Mouse (Mus musculus) kidney, postnatal 14 days (tissue): ENCODE results near the gene Rfx8.
A peak's percentile ranks its signal among the peaks of the same experiment; 100 is the strongest.
"Not testable (repeated sequence)": the region's sequence is repeated elsewhere in the genome, so short reads cannot be mapped to it uniquely, and the experiment has no call there.

Experiments
- DNase-seq: peaks from one replicate; pipeline ENCODE4 v3.0.0; 2022; ENCODE audit warnings: mixed read lengths

The Rfx8 gene

DNA sequence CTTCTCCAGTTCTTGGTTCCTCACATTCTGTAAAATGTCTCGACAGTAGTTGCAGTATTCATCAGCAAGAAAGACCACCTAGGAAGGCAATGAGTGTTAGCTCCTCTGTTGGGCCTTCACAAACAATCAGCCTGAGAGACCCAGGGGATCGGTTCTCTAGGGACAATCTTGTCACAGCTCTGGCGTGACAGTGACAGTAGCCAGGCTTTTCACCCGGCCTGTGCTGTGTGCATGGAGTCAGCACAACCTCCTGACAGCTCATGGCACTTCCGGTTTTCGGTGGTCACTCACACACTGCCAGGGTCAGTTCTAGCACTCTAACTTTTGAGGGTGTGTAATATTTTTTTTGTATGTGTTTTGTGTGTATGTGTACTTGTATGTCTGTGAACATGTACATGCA, 32.2 kb downstream of the Rfx8 start:
- no peak for DNase-seq

DNA sequence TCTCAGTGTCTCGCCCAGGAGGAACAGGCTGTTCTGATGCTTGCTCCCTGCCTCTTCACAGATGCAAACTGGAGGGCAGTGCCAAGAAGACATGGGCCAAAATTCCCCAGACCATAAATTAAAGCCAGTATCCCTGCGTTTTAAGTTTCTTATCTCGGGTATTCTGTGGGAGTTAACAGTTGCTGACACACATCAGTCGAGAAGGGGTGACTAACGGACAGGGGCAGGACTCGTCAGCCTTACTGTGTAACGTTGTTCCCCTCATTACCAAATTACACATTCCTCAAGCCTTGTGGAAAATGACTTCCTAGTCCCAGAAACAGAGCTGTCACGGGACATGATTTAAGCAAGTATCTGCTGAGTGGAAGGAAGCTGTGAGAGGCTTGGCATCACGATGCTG, 33.5 kb downstream of the Rfx8 start:
- DNase-seq = no peak

DNA sequence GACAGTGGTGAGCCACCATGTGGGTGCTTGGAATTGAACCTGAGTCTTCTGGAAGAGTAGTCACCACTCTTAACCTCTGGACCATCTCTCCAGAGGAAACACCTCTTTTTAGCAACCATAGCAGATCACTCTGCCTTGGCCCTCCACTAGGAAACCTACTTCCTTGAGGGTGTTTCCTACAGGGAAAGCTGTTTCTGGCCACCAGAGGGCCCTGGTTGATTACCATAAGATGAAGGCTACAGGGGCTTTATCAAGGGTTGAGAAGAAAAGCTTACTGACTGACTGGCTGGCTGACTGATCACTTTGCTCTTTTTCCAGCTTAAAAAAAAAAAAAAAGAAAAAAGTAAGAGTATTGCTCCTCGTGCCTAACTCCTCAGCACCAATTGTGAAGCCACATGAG, 35.0 kb downstream of the Rfx8 start:
- peak; percentile 88 for DNase-seq

DNA sequence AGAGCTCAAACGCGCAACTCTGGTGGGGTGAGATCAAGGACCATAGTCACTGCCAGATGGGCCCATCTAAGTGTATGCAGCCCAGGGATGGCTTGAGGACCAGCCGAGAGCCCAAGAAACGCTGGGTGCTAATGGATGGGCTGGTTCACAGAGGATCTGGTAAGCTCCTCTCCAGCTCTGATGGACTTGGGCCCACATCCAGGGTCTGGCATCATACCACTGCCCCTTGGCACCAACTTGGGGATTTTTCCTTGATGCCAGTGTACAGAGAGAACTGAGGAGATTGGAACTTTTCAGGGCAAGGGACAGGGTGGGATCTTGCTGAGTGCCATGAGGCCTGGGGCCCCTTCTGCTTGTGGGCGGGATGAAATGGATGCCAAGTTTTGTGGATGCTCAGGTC, 39.2 kb downstream of the Rfx8 start:
- no peak for DNase-seq

DNA sequence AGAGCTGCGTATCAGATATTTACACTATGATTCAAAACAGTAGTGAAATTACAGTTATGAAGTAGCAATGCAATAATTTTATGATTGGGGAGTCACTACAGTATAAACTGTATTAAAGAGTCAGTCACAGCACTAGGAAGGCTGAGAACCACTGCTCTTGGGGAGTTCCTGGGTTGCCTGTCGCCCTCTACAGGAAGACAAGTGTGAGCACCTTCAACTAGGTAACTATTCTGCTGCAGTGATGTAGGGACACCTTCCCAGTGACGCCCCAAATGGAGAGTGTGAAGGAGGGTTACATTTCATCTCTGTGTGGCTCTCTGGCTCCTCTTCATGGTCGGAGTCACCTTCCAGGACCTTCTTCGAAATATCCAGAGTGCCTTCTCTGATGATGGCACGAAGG, 40.3 kb downstream of the Rfx8 start:
- DNase-seq = no peak

DNA sequence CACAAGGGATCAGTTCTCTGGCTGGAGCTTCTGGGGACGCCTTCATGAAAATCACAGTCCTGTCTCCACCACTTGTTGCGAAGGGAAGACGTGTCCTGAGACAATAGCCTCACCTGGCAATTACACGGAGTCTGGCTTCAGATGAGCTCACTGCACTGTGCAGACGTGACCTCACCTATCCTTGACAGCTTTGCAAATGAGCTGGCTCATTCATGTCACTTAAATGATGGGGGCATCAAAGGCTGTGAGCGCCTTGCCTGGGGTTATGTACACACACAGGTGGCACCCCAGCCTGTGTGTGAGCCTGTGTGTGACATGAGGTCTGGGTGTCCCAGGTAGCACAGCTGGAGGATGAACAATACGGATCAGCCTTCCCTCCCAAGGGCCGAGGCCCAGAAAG, 41.9 kb downstream of the Rfx8 start:
- no peak for DNase-seq

DNA sequence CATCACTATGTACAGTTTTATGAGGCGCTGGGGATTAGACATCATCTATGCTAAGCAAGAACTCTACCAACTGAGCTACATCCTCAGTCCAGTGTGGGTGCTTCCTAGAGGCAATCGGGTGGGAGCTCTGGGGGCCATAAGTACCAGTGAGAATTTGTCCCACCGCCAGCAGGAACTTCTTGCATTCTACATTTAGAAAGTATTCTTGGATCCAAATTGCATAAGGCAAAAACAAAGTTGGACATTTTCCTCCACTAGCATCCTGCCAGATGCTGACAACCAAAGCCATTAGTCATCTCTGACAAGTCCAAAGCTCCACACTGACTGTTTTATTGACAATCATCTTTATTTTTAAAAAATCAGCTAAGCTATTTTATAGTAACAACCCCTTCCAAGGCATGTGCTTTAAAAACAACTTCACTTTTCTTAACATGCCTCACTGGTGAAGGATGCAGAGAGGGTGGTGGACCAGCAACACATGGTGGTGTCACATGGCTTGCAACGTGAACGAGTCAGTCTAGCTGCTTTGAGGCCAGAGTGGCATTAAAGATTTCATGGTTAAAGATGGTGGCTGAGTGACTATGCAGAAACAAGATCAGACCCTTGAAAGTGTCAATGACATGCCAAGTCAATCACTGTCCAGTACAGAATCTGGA, 44.4 kb downstream of the Rfx8 start:
- no peak for DNase-seq

DNA sequence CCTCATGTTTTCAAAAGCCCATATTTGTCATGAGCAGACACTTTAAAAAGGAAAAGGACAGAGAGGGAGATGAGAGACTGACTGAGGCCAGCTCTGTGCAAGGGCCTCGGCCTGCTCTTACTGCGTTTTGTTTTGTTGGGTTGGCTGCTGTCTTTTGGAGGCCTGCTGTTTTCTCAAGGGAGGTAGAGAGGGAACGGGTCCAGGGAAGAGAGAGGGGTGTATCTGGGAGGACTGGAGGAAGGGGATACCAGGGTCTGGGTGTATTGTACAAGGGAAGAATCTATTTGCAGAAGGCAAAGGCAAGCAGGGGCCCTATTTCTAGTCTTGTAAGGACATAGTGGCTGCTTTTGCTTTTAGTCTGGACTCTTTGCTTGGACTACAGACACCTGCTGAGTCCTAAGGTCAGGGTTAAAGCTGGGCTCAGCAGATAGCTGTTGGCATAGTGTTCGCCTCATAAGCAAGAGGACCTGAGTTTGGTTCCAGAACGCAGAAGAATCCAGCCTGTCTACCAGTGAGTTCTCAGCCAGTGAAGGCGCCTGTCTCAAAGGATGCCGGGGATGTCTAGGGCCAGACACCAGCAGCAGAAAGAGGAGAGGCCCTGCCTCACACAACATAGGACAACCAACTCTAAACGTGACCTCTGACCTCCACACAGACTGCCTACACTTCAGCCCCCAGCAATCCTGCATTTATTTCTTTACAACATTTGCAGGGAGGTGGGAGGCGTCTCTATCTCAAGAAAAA, 48.3 kb downstream of the Rfx8 start:
- DNase-seq = no peak

DNA sequence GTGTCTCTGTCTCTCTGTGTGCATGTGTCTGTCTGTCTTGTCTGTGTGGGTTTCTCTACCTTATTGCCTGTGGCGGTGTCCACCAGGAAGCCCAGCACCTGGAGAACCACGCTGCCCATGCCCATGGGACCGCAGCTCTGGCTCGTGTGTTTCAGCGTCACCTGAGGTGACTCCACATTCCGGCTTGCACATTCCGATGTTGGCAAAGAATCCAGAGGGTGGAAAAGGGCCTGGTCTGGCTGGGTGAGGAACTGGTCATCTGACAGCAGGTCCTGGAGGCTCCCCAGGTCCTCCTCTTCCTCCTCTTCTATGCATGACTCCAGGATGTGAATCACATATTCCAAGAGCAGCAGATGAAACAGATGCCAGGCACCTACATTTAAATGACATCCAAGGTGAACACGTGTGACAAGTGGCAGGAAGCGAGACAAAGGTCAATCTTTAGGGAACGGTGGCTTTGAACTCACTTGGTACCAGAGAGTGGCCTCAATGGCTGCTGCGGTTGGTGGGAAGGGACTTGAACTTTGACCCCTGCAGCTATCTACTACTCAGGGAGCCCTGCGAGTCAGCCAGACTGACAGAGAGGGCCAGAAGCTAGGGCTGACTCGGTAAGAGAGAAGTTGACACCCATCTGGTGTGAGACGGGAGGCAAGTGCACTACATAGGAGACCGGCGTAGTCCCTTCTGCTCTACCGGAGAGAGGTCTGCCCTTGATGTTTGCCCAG, 50.4 kb downstream of the Rfx8 start:
- no peak for DNase-seq

DNA sequence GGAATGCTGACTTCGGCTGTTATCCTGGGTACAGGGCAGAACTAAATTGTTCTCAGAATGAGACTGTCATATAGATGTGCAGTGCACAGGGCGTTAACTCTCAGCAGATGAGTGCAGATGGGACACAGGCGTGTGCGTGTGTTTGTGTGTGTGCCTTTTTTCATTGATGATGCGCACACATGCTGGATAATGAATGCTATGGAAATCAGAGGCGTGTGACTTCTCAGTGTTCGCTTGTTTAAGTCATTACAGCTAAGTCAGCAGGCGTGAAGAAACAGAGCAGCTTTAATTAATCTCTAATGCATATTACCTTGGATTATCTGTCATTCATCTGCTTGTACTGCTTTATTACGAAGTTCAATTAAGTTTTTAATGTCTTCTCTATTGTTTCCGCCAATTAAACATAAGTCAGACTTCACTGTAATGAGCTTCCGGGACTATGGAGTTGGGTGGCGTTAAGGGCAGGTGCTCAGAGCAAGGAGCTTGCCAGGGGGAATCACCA, 54.0 kb downstream of the Rfx8 start:
- no peak for DNase-seq

DNA sequence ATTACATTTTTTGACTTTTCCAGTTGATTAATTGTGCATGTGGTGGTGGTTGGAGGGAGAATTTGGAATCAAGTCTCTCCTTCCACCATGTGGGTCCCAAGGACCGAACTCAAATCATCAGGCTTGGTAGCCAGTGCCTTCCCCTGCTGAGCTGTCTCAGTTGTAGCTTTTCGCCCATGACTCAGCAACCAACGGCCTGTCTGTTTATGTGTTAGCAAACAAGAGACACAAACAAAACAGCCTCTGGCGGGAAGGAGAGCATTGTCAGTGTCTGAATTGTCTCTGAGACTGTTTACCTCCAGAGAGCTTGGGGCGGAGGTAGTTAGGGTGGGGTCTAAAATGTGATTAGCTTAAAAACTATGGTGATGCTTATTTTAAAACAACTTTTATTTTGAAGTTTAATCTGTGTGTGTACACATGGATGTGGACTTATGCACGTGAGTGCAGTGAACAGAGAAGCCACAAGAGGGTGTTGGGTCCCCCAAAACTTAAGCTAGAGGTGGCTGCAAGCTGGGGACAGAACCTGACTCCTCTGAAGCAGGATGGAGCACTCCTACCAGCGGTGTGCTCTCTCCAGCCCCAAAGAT, 56.7 kb downstream of the Rfx8 start:
- no peak for DNase-seq

DNA sequence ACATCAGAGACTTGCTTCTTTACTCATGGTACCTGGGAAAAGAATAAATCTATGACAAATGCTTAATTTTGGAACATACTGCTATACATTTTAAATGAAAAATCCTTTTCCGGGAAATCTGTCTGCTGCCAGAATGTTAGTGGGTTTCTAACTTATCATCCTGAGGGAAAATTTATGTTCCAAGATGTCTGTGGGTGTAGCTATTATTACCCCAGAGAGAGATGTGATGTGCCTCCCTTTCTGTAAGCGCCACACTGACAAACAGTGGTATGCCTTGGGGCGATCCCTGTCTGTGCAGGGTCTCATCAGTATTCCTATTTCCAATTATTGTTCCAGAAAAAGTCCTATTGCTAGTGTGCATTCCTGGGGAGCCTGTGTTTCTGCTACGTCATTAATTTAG, 57.7 kb downstream of the Rfx8 start:
- DNase-seq = no peak

DNA sequence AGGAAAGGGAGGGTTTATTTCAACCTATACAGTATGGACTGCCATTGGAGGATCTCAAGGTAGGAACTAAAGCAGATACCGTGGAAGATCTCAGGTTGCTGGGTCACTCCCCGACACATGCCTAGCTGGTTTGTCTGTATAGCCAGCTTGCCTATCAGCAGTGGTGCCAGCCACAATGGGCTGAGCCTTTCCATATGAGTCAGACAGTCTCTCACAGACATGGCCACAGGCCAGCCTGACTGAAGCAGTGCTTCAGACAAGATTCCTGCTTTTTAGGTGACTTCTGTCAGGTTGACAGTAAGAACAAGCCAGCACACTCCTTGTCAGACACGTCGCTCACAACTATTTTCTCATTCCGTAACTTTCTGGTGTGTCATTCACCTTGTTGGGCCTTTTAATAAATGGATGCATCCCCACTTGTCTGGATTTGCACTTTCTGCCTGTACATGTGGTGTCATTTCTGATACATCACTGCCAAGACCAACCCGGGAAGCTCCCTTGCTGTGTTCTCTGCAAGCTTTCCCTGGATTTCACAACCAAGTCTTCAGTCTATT, 63.7 kb downstream of the Rfx8 start:
- no peak for DNase-seq

DNA sequence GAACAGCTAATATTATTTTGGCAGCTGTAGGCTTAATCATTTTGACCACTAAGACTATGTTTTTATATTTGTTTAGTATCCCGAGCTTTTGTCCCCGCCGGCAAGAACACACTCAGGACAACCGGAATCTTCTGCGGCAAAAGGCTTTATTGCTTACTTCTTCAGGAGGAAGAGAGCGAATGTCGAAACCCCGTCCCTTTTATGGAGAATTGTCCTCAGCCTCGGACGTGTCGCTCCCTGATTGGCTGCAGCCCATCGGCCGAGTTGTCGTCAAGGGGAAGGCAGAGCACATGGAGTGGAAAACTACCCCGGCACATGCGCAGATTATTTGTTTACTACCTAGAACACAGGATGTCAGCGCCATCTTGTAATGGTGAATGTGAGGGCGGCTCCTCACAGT, 65.9 kb downstream of the Rfx8 start:
- not testable (repeated sequence) for DNase-seq

DNA sequence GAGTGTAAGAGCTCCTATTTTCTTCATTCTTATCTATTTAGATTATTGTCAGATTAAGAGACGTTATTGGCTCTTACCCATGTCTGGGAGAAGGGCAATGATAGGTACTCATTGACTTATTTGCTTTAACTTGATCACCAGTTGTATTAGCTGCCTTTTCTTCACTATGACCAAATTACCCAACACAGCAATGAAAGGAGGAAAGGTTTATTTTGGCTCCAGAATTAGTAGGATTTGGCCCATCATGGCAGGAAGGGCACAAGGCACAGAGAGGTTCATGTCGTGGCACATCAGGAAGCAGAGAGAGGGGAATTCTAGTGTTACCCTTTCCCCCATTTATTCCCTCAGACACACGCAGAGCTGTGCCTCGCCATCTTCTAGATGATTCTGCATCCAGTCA, 67.8 kb downstream of the Rfx8 start:
- no peak for DNase-seq

DNA sequence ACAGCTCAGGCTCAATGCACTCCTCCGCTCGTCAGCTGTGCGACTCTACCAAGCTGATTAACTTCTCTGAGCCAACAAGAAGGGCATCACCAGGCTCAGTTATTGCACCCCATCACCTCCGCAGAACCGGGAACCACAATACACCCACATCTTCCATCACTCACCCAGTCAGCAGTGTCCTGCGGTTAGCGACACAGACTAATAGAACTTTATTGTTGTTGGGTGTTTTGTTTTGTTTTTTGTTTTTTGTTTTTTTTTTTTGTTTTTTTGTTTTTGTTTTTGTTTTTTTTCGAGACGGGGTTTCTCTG, 69.6 kb downstream of the Rfx8 start, which contains the start of gene Creg2:
Creg2 (minus strand) TSS at position 234 of the 308 bp plus-strand sequence.
- DNase-seq = no peak

DNA sequence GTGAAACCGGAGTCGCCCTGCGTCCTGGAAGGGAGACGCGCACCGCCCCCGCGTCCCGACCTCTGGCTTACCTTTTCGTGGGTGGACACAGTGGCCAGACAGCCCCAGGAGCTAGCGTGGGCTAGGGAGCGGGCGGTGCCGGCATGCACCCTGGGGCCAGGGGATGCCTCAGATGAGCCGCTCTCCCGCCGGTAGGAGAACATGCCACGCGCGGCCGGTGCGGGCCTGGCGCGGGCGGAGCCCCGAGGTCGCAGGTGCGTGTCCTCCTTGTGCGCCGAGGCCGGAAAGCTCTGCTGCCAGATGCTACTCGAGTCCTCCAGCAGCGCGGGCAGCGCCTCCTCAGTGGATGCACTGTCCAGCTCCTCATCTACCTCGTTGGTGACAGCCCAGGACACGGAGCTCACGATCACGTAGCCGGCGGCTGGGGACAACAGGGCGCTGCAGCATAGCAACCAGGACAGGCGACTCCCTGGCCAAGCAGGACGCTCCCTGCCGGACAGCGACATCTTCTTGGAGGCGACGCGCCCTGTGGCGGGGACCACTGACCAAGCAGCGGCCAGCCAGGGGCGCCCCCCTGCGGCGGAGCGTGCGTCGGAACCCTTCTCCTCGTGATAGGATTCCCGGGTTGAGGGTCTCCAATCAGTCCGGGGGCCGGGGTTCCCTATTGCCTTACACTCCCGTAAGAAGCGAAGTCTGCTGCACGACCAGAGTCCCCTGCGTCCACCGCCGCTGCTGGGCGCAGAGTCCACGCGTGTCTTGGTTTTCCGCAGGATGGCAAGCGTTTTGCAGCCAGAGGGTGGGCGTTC, 70.2 kb downstream of the Rfx8 start:
- DNase-seq = peak; percentile 57

DNA sequence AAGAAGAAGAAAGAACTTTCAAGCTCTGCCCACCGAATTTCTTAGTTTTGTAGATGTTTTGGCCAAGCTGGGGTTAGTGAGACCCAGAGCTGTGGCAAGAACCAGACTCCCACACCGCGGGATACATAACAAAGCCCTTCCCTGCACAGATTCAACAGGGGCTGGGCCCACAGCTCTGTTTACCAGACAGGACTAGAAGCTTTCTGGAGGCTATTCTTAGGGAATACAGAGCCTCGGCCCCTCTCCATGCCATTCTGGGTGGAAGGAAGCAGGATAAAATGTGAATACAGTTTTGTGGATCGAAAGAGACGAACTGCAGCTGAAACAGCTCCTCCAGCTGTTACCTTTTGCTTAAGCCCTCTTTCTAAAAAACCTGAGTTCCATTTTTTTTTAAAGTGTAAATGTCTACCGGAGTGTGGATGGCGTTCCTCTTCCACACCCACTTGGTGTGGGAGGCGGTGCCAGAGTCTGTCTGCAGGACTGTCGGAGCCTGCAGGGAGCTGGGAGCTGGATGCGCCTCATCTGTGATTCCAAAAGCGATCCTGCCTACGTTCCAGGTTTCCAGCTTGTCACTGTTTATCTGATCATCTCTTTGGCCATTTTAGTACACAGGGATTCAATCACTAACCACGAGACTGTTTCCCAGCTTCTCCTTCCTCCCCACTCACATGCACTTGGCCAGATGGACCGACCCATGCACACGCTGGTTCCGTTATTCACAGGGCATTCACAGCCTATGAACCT, 70.9 kb downstream of the Rfx8 start:
- DNase-seq = no peak

DNA sequence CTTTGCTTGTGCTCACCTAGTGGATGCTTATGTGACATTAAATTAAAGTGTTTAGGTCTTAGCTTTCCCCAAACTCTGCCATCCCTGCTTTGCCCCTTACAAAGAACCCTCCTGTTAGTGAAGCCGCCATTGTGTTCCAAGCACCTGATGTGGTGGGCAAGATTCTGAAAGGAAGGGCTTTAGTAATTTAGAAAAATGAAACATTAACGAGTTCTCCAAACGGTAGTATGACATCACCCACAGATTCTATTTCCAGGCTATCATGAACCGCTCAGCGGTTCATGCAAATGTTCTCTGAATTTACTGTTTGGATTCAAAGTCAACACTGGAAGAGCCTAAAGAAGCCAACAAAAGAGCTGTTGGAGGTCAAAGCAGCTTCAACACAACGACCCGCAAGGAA, 72.2 kb downstream of the Rfx8 start:
- DNase-seq = no peak

DNA sequence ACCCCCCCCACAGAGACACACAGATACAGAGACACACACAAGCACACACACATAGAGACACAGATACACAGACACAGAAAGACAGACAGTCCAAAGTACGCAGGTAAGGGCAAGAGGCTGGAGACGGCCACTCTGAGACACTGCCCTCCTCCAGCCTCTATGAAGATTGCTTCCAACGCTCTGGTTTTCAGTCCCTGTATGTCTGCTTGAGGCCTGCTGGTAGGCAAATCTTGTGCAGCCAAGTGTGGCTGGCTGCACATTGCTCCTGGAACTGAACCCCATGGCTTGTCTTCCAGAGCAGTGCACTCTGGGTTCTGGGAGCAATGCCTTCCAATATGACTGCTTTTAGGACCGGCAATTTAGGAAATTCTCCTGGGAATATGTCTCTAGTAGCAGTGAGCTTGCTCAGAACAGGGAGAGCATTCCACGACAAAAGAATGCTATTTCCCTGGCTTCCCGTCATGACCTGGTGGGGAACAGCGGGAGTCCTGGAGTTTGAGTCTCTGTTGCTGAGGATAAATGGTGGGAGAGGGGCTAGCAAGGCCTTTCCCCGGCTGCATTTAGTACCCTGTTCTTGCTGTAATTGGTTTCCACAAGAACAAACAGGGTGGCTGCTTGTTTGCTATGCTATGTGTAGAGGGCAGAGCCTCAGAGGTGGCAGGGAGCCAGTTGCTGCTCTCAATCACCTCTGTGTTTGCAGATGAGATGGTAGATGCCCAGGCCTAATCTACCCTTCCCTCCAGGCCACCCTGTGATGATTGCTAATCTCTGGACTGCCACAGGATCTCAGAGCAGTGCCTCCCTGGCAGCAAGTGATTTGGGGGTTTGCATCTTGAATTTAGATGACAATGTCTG, 74.7 kb downstream of the Rfx8 start:
- peak; percentile 44 for DNase-seq

DNA sequence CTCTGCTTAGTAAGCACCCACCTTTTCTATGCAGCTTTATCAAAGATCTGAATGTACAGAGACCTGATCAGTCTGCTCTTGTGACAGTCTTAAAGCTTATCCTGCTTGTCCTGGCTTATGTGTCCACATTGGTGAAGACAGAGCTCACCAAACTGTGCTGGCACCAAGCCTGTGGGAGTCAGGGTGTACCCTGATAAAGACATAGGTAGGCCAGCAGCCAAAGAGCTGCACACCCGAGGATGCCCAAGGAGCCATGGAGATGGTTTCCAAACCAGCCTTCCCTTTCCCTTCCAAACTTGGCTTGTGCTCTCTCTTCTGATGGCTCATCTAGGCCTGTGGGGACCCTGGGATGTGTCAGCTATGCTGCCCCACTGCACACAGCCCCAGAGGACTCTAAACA, 76.5 kb downstream of the Rfx8 start:
- no peak for DNase-seq
